Mouse (Mus musculus) brain, embryonic 14.5 days (tissue): ENCODE data around the gene Flywch1.

Source experiments
- CTCF ChIP-seq: fragments of 200-500 bp; IDR thresholded peaks from 2 replicates; pipeline ENCODE4 v1.5.1; 2012; ENCODE audit warnings: inconsistent platforms, mild to moderate bottlenecking, moderate library complexity, borderline replicate concordance; ENCODE audit not compliant: insufficient read depth, insufficient read length; ENCODE audit errors: extremely low read depth
- POLR2A ChIP-seq: fragments of 200-500 bp; IDR thresholded peaks from 2 replicates; pipeline ENCODE4 v1.6.1; 2012; ENCODE audit warnings: mild to moderate bottlenecking, inconsistent platforms, borderline replicate concordance; ENCODE audit not compliant: poor library complexity, insufficient read depth, insufficient read length, severe bottlenecking; ENCODE audit errors: extremely low read depth

DNA sequence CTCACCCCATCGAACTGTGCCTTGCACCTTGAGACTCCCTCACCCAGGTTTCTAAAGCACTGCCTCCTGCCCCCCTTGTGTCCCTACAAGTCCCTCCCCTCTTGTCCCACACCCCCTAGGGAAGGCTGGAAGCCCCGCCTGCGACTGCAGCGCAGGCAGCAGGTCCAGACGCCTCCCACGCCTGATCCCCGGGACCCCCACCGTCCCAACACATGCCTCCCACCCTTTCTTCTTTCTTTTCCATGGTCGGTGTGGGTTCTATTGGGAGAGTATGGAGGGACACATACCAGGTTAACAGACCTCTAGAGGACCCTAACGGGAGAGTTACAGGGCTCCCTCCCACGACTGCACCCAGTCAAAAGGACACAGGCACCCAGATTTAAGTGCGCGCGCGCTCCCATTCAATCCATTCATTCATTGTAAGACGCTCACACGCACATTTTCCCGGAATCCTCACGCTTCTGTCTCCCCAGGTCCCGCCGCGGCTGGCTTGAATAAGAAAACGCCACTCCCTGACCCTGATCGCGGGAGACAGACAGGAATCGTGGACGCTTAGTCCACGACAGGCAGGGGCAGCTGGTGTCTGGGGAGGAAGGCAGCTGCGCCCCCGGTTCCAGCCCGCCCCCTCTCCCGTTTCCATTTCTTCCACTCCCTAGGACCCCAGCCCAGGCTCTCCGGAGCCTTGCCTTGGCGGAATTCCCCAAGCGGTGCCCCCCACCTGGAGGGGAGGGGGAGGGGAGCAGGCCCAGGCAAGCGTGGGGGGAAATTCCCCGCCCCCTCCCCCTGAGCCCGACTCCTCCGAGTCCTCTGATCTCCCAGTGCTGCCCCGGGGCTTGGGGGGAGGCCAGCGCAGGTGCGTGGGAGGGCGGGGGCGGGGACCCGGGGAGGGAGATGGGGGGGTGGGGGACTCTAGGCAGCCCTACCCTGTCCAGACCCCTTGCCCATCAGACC lies 25.8 kb downstream of the Flywch1 start, which contains the start of gene Kremen2:
- TF ChIP-seq CTCF = no peak
- no peak for TF ChIP-seq POLR2A
